Mouse (Mus musculus) limb, embryonic 14.5 days (tissue): ENCODE data around the gene Smg1. TPM values are rescaled to one million over a fixed set of nuclear protein-coding genes. Genes with fewer than 3 reads are reported as not detected.

Experiments
- ATAC-seq: fragments of 200-750 bp; cut with Nextera tagmentation; 2 replicates; pipeline ENCODE4 v1.8.0; 2017; ENCODE audit warnings: low read depth, moderate number of reproducible peaks, moderate TSS enrichment; ENCODE audit not compliant: low FRiP score
- DNase-seq: peaks from one replicate; pipeline ENCODE4 v3.0.0-alpha.2; 2015; ENCODE audit warnings: low spot score
- H3K27ac ChIP-seq: fragments of 300-500 bp; sonication (generic); replicated peaks from 2 replicates; pipeline ENCODE4 v1.5.1; 2014; ENCODE audit warnings: low read depth, mild to moderate bottlenecking, low read length, moderate library complexity, mixed read lengths
- H3K27me3 ChIP-seq: fragments of 300-500 bp; sonication (generic); 2 replicates; pipeline ENCODE4 v1.6.1; 2014; ENCODE audit warnings: low read length, mixed read lengths; ENCODE audit not compliant: control insufficient read depth, insufficient read depth
- H3K36me3 ChIP-seq: fragments of 300-500 bp; sonication (generic); 2 replicates; pipeline ENCODE4 v1.6.1; 2014; ENCODE audit warnings: mild to moderate bottlenecking, low read length, moderate library complexity, mixed read lengths; ENCODE audit not compliant: control insufficient read depth, insufficient read depth
- H3K4me1 ChIP-seq: fragments of 300-500 bp; sonication (generic); 2 replicates; pipeline ENCODE4 v1.6.1; 2014; ENCODE audit warnings: antibody characterized with exemption, low read length, mixed read lengths; ENCODE audit not compliant: control insufficient read depth, insufficient read depth
- H3K4me2 ChIP-seq: fragments of 300-500 bp; sonication (generic); replicated peaks from 2 replicates; pipeline ENCODE4 v1.6.1; 2014; ENCODE audit warnings: low read depth, mild to moderate bottlenecking, low read length, moderate library complexity; ENCODE audit not compliant: severe bottlenecking
- H3K4me3 ChIP-seq: fragments of 300-500 bp; sonication (generic); replicated peaks from 2 replicates; pipeline ENCODE4 v1.5.1; 2014; ENCODE audit warnings: low read length
- H3K9ac ChIP-seq: fragments of 300-500 bp; sonication (generic); 2 replicates; pipeline ENCODE4 v1.6.1; 2014; ENCODE audit warnings: mild to moderate bottlenecking, low read depth, low read length, moderate library complexity; ENCODE audit not compliant: severe bottlenecking
- H3K9me3 ChIP-seq: fragments of 300-500 bp; sonication (generic); 2 replicates; pipeline ENCODE4 v1.6.1; 2016; ENCODE audit warnings: low read length; ENCODE audit not compliant: control insufficient read depth
- POLR2A ChIP-seq: fragments of 200-500 bp; IDR thresholded peaks from 2 replicates; pipeline ENCODE4 v1.8.0; 2012; ENCODE audit warnings: inconsistent platforms, mild to moderate bottlenecking, moderate library complexity, borderline replicate concordance; ENCODE audit not compliant: insufficient read depth, insufficient read length; ENCODE audit errors: extremely low read depth
- WGBS: fragments of 180-500 bp; shearing (Covaris S2); extraction: QIAGEN DNeasy Blood & Tissue Kit; methylation state at CpG from one replicate; pipeline ENCODE4 v1.1.7; 2014; 5-methylcytosine and 5-hydroxymethylcytosine counted together
- polyA plus RNA-seq, 2 experiments: library from polyadenylated mRNA; depleted of rRNA in 1 of 2; stranded (reverse) in 1 of 2; unstranded in 1 of 2; fragments of >200 nt; fragmentation: Nextera tagmentation in 1 of 2; extraction: Ambion mirVana in 1 of 2; gene quantifications; 2 replicates each; pipeline versions ENCODE4 v1.2.1 to v1.2.3; 2012 to 2014

Gene Smg1
- polyA plus RNA-seq, 2 experiments = 21.6 to 42.8 TPM

- no peaks in the 10 kb centered on the region for H3K27me3 ChIP-seq
- H3K9me3 ChIP-seq = no peaks in the 10 kb centered on the region
- H3K9ac ChIP-seq = no peak overlapping the region
- H3K4me1 ChIP-seq = peaks cover 8% of the 10 kb centered on the region
- ATAC-seq (no peak), DNase-seq (no peak)
- TF ChIP-seq POLR2A = no peak
- H3K4me3 ChIP-seq = no peak overlapping the region
- no peaks in the 10 kb centered on the region for H3K36me3 ChIP-seq
- H3K4me2 ChIP-seq = no peak overlapping the region
- H3K27ac ChIP-seq = no peak overlapping the region
These were observed 6.5 kb downstream of the Smg1 start for GRCm38 (mm10) chr7:118236949-118237348.

GRCm38 (mm10) chr7:118234236-118234635 lies 9.2 kb downstream of the Smg1 start:
- Histone ChIP-seq H3K27ac (no peak overlapping the region), H3K27me3 (no peaks in the 10 kb centered on the region), H3K9ac (no peak overlapping the region), H3K4me3 (no peak overlapping the region), H3K4me1 (no peaks in the 10 kb centered on the region), H3K9me3 (no peaks in the 10 kb centered on the region), H3K4me2 (no peak overlapping the region), H3K36me3 (no peaks in the 10 kb centered on the region)
- 94% methylated on average over 1 of the region's 1 CpGs for WGBS
- DNase-seq (no peak), ATAC-seq (no peak)
- TF ChIP-seq POLR2A = no peak

GRCm38 (mm10) chr7:118232613-118233012 lies 10.9 kb downstream of the Smg1 start:
- H3K4me3 ChIP-seq = no peak overlapping the region

GRCm38 (mm10) chr7:118219777-118220176 lies 23.7 kb downstream of the Smg1 start:
- DNase-seq = no peak
- no peak overlapping the region for H3K4me2 ChIP-seq
- H3K27me3 ChIP-seq = no peaks in the 10 kb centered on the region
- no peaks in the 10 kb centered on the region; the same call in 1 of the 2 replicates for H3K36me3 ChIP-seq
- no peak overlapping the region for H3K4me3 ChIP-seq
- ATAC-seq = no peak
- H3K27ac ChIP-seq = no peak overlapping the region
- no peak overlapping the region for H3K9ac ChIP-seq
- H3K9me3 ChIP-seq = no peaks in the 10 kb centered on the region
- no peak for TF ChIP-seq POLR2A
- WGBS = 88% methylated on average over 2 of the region's 2 CpGs
- 0 out of 2 replicates have a peak, but pooled peaks cover 3% of the 10 kb centered on the region for H3K4me1 ChIP-seq

More at GRCm38 (mm10) chr7:118232613-118233012, 10.9 kb downstream of the Smg1 start:
- no peaks in the 10 kb centered on the region for H3K4me1 ChIP-seq
- no peak overlapping the region for H3K27ac ChIP-seq
- DNase-seq (no peak), ATAC-seq (no peak)
- no peaks in the 10 kb centered on the region for H3K27me3 ChIP-seq
- H3K36me3 ChIP-seq = no peaks in the 10 kb centered on the region
- no peaks in the 10 kb centered on the region for H3K9me3 ChIP-seq
- no peak overlapping the region for H3K9ac ChIP-seq
- no peak for TF ChIP-seq POLR2A
- H3K4me2 ChIP-seq = no peak overlapping the region

- Histone ChIP-seq H3K4me3 (no peak overlapping the region), H3K4me2 (no peak overlapping the region), H3K27ac (no peak overlapping the region), H3K9ac (no peak overlapping the region), H3K4me1 (no peaks in the 10 kb centered on the region), H3K27me3 (no peaks in the 10 kb centered on the region), H3K36me3 (peaks cover 49% of the 10 kb centered on the region), H3K9me3 (no peaks in the 10 kb centered on the region)
- ATAC-seq (no peak), DNase-seq (no peak)
- WGBS = 95% methylated on average over 2 of the region's 2 CpGs
- no peak for TF ChIP-seq POLR2A
These were observed 37.1 kb downstream of the Smg1 start for GRCm38 (mm10) chr7:118206396-118206795.

GRCm38 (mm10) chr7:118195756-118196155 lies 47.7 kb downstream of the Smg1 start:
- Histone ChIP-seq H3K4me3 (no peak overlapping the region), H3K9me3 (no peaks in the 10 kb centered on the region), H3K27me3 (no peaks in the 10 kb centered on the region), H3K9ac (no peak overlapping the region), H3K4me2 (no peak overlapping the region), H3K27ac (no peak overlapping the region), H3K36me3 (peaks cover 69% of the 10 kb centered on the region), H3K4me1 (no peaks in the 10 kb centered on the region)
- WGBS = 76% methylated on average over 4 of the region's 4 CpGs
- no peak for DNase-seq
- no peak for ATAC-seq
- no peak for TF ChIP-seq POLR2A
